Mouse (Mus musculus) heart, postnatal 0 days (tissue): ENCODE measurements around the gene Lrch1. TPM values are rescaled to one million over a fixed set of nuclear protein-coding genes. Genes with fewer than 3 reads are reported as not detected.

ENCODE experiments used
- ATAC-seq: fragments of 200-750 bp; cut with Nextera tagmentation; 2 replicates; pipeline ENCODE4 v1.8.0; 2017; ENCODE audit warnings: low read depth, moderate number of reproducible peaks, moderate library complexity; ENCODE audit not compliant: insufficient read depth
- DNase-seq: peaks from one replicate; pipeline ENCODE4 v3.0.0-alpha.2; 2016; ENCODE audit warnings: low spot score
- H3K27ac ChIP-seq: fragments of 300-500 bp; sonication (generic); 2 replicates; pipeline ENCODE4 v1.5.1; 2014; ENCODE audit warnings: low read depth, mild to moderate bottlenecking
- H3K27me3 ChIP-seq: fragments of 300-500 bp; sonication (generic); 2 replicates; pipeline ENCODE4 v1.6.1; 2014; ENCODE audit warnings: low read length, mixed read lengths; ENCODE audit not compliant: control insufficient read depth, insufficient read depth
- H3K36me3 ChIP-seq: fragments of 300-500 bp; sonication (generic); replicated peaks from 2 replicates; pipeline ENCODE4 v1.6.1; 2014; ENCODE audit warnings: low read length, mixed read lengths; ENCODE audit not compliant: control insufficient read depth, insufficient read depth
- H3K4me1 ChIP-seq: fragments of 300-500 bp; sonication (generic); 2 replicates; pipeline ENCODE4 v1.6.1; 2014; ENCODE audit warnings: antibody characterized with exemption; ENCODE audit not compliant: control insufficient read depth, insufficient read depth
- H3K4me2 ChIP-seq: fragments of 300-500 bp; sonication (generic); 2 replicates; pipeline ENCODE4 v1.6.1; 2014; ENCODE audit warnings: low read depth, mild to moderate bottlenecking, low read length, moderate library complexity
- H3K4me3 ChIP-seq: fragments of 300-500 bp; sonication (generic); 2 replicates; pipeline ENCODE4 v1.5.1; 2014; ENCODE audit warnings: low read depth, low read length
- H3K9ac ChIP-seq: fragments of 300-500 bp; sonication (generic); replicated peaks from 2 replicates; pipeline ENCODE4 v1.6.1; 2014; ENCODE audit warnings: low read depth, low read length, mixed read lengths
- H3K9me3 ChIP-seq: fragments of 300-500 bp; sonication (generic); replicated peaks from 2 replicates; pipeline ENCODE4 v1.6.1; 2016; ENCODE audit warnings: low read length; ENCODE audit not compliant: control insufficient read depth
- CTCF ChIP-seq: IDR thresholded peaks from 2 replicates; pipeline ENCODE4 v1.5.1; 2016; ENCODE audit warnings: antibody characterized with exemption, control low read depth, low read depth
- EP300 ChIP-seq: IDR thresholded peaks from 2 replicates; pipeline ENCODE4 v1.6.1; 2016; ENCODE audit warnings: antibody characterized with exemption, low read depth
- WGBS: fragments of 180-500 bp; shearing (Covaris S2); extraction: QIAGEN DNeasy Blood & Tissue Kit; methylation state at CpG from one replicate; pipeline ENCODE4 v1.1.7; 2014; 5-methylcytosine and 5-hydroxymethylcytosine counted together
- polyA plus RNA-seq: library from polyadenylated mRNA; unstranded; fragments of >200 nt; fragmentation: Nextera tagmentation; extraction: Ambion mirVana; gene quantifications from 2 replicates; pipeline ENCODE4 v1.2.1, GENCODE M21; 2015
- total RNA-seq: library from RNA; depleted of rRNA; stranded (reverse); fragments of >200 nt; gene quantifications from 2 replicates; pipeline ENCODE4 v1.2.3, GENCODE M21; 2014; ENCODE audit warnings: low replicate concordance

The Lrch1 gene
- total and polyA plus RNA-seq, 2 experiments from 2014 or later: 8.4 to 14.2 TPM

GRCm38 (mm10) chr14:74831653-74832052, 116.0 kb downstream of the Lrch1 start:
- DNase-seq: no peak
- no peak overlapping the region for H3K9ac ChIP-seq
- 0 out of 2 replicates have a peak overlapping the region, but pooled peaks have one; percentile 38 for H3K27ac ChIP-seq
- 0 out of 2 replicates have a peak, but pooled peaks cover 13% of the 10 kb centered on the region for H3K4me1 ChIP-seq
- H3K36me3 ChIP-seq: peaks cover 3% of the 10 kb centered on the region; the same call in 1 of the 2 replicates
- H3K4me2 ChIP-seq: no peak overlapping the region
- no peaks in the 10 kb centered on the region for H3K27me3 ChIP-seq
- no peak for TF ChIP-seq EP300
- TF ChIP-seq CTCF: no peak
- no peak overlapping the region for H3K4me3 ChIP-seq
- H3K9me3 ChIP-seq: no peaks in the 10 kb centered on the region
- WGBS: 41% methylated on average over 5 of the region's 5 CpGs
- ATAC-seq: peak; percentile 13; the same call in 1 of the 2 replicates

- Histone ChIP-seq H3K27ac (0 out of 2 replicates have a peak overlapping the region, but pooled peaks have one; percentile 38), H3K9ac (no peak overlapping the region), H3K4me1 (0 out of 2 replicates have a peak, but pooled peaks cover 13% of the 10 kb centered on the region), H3K4me2 (no peak overlapping the region), H3K9me3 (no peaks in the 10 kb centered on the region), H3K27me3 (no peaks in the 10 kb centered on the region), H3K4me3 (no peak overlapping the region), H3K36me3 (peaks cover 1% of the 10 kb centered on the region; the same call in 1 of the 2 replicates)
- TF ChIP-seq CTCF: no peak
- no peak for TF ChIP-seq EP300
- ATAC-seq (no peak), DNase-seq (no peak)
- WGBS: 76% methylated on average over 5 of the region's 5 CpGs
Measured at GRCm38 (mm10) chr14:74831050-74831449, 116.6 kb downstream of the Lrch1 start.

- Histone ChIP-seq H3K9me3 (no peaks in the 10 kb centered on the region), H3K4me2 (no peak overlapping the region), H3K36me3 (peaks cover 3% of the 10 kb centered on the region; the same call in 1 of the 2 replicates), H3K4me1 (0 out of 2 replicates have a peak, but pooled peaks cover 13% of the 10 kb centered on the region), H3K27me3 (no peaks in the 10 kb centered on the region), H3K9ac (no peak overlapping the region), H3K27ac (no peak overlapping the region), H3K4me3 (no peak overlapping the region)
- WGBS: 88% methylated on average over 2 of the region's 2 CpGs
- TF ChIP-seq EP300: no peak
- no peak for TF ChIP-seq CTCF
- ATAC-seq (no peak), DNase-seq (no peak)
Measured at GRCm38 (mm10) chr14:74830591-74830990, 117.1 kb downstream of the Lrch1 start.

DNA sequence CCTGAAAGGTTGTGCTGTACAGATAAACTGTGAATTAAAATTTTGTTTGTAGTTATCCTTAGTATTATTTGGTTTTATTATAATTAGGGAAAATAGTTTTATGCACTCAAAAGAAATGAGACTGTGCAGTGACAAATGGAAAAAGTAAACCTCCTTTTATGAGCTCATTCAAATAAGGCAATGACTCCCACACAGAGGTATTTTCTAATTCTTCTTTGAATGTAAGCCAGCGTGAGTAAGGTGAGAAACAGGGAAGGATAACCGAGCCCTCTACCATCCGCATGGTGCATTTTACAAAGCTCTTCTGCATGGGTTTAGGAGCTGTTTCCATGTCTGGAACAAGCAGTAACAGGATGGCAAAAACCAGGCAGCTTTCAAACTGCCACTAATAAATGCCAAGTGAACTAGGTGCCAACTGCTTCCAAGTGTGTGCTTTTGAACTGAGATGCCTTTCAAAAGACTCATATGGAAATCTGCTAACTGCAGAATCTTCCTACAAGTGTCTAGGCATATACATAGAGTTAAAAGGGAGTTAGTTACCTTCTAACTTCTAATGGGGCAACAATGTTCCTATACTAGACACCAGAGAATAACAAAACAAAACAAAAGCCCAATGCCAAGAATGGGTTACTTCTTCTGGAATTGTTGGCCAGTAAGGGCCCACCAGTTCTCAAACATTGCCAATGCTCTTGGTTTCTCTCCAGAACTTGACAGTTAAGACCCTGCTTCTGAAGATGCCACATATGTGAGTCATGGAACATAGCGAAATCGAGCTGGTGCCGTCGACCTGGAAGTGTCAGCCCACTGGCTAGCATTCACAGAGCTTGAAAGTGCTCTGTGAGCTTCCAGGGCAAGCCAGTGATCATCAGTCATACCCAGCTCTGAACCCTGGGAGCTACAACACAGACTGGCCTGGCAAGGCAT, 124.7 kb downstream of the Lrch1 start:
- Histone ChIP-seq H3K4me1 (peaks cover 20% of the 10 kb centered on the region), H3K4me3 (no peak overlapping the region), H3K4me2 (no peak overlapping the region), H3K27ac (peak overlapping the region; percentile 15; the same call in 1 of the 2 replicates), H3K27me3 (no peaks in the 10 kb centered on the region), H3K9me3 (no peaks in the 10 kb centered on the region), H3K36me3 (peaks cover 19% of the 10 kb centered on the region; the same call in 1 of the 2 replicates), H3K9ac (no peak overlapping the region)
- DNase-seq (no peak), ATAC-seq (no peak)
- no peak for TF ChIP-seq EP300
- TF ChIP-seq CTCF: no peak
- 74% methylated on average over 7 of the region's 7 CpGs for WGBS

DNA sequence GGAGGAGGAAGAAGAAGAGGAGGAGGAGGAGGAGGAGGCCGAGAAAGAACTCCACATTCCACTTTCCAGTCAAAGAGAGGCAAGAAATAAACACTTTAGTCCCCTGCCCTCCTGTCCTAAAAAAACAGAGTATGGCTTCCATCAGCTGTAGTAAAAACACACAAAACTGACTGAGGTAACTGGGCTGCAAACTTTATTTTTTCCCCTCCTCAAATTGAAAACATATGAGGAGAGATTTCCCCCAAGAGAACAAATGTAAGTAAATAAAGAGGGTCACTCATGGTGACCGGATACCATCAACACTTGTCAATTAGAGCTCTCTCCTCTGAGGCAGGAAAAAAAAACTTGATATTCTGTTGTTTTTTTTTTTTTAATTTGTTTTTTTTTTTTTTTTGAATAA, 125.6 kb downstream of the Lrch1 start:
- Histone ChIP-seq H3K36me3 (peaks cover 20% of the 10 kb centered on the region; the same call in 1 of the 2 replicates), H3K4me3 (no peak overlapping the region), H3K9me3 (no peaks in the 10 kb centered on the region), H3K27me3 (no peaks in the 10 kb centered on the region), H3K9ac (no peak overlapping the region), H3K4me2 (no peak overlapping the region), H3K27ac (no peak overlapping the region), H3K4me1 (peaks cover 20% of the 10 kb centered on the region)
- 72% methylated on average over 2 of the region's 2 CpGs for WGBS
- no peak for TF ChIP-seq CTCF
- DNase-seq: no peak
- ATAC-seq: no peak
